Comparison of ENCODE assay signal across 10 mouse cellular contexts in the genomic region with DNA sequence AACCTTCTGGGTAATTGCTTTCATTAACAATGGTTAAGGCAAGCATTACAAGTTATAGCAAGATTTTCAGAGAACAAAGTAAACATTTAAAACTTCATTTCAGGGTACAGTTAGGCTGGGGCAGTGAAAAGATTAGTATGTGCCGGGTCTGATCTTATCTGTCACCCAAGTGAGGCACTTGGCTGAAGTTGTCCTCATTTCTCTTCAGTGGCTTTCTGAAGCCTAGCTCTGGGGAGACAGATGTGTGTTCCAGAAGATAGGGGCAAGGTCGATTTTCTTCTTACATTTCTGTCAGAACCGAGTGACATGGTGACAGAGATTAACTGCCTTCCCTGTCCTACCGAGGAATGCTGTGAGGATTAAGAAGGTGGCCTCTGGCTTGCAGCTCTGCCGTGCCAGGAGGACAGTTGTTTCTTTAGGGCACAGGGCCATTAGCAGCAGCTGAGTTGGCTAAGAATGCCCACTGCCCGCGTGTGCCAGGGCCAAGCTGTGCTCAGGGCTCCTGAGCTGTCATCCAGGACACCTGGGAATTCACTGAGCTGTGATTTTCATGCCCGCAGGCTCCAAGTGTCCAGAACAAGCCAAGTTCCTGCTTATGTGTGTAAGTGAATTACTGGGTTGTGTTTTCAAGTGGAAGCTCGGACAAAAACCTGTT.
DNase-seq lines count a peak whose midpoint lies in the region; ATAC-seq and TF ChIP-seq lines count a peak whose summit lies in the region.
"Had no signal": no experiment of that assay in that cellular context is flagged by ENCODE, and none has a peak within 500 bp of the region (broad histone marks: within the 10 kb centered on the region; RNA-seq: fewer than 3 reads in every experiment).

No protein-coding gene starts in this region.

- H3K4me1 ChIP-seq in heart, adult 2 months (ENCODE audit: control insufficient read depth, insufficient read depth, low read length): peaks cover 10% of the 10 kb centered on the region
- peaks cover 27% of the 10 kb centered on the region for H3K4me1 ChIP-seq in heart, embryonic 12.5 days (replicated peaks)
- H3K4me1 ChIP-seq in forebrain, embryonic 16.5 days (replicated peaks; ENCODE audit: control insufficient read depth, insufficient read depth, low read length): peaks cover 17% of the 10 kb centered on the region
- H3K4me1 ChIP-seq in intestine, embryonic 15.5 days (replicated peaks): no peaks in the 10 kb centered on the region

- 56% methylated on average over 9 of the region's 9 CpGs for WGBS in heart, adult 2 months
- 40% methylated on average over 9 of the region's 9 CpGs for WGBS in heart, embryonic 12.5 days
- WGBS in forebrain, embryonic 16.5 days: 38% methylated on average over 9 of the region's 9 CpGs
- 64% methylated on average over 9 of the region's 9 CpGs for WGBS in intestine, embryonic 15.5 days

- TF ChIP-seq CTCF in heart, adult 2 months (IDR thresholded peaks at IDR 0.05): no peak

- intact Hi-C loops in heart, adult 2 months (cut with DNase I): loop anchor here (5.0 kb wide), 1 partner anchor 132 kb away; a partner anchor contains a TSS

- TF ChIP-seq EP300 in heart, adult 2 months (IDR thresholded peaks at IDR 0.05; ENCODE audit: insufficient read depth, low read depth, low read length): 0 out of 2 replicates have a peak, but pooled peaks have one; percentile 41

- no peak overlapping the region for H3K4me3 ChIP-seq in heart, adult 2 months
- no peak overlapping the region for H3K4me3 ChIP-seq in heart, embryonic 12.5 days
- no peak overlapping the region for H3K4me3 ChIP-seq in forebrain, embryonic 16.5 days (replicated peaks; ENCODE audit: low read length)
- no peak overlapping the region for H3K4me3 ChIP-seq in intestine, embryonic 15.5 days (replicated peaks)

- no peaks in the 10 kb centered on the region for H3K9me3 ChIP-seq in heart, embryonic 12.5 days (replicated peaks)
- H3K9me3 ChIP-seq in forebrain, embryonic 16.5 days (ENCODE audit: control insufficient read depth, low read length): no peaks in the 10 kb centered on the region
- no peaks in the 10 kb centered on the region for H3K9me3 ChIP-seq in intestine, embryonic 15.5 days

- ATAC-seq in heart, embryonic 12.5 days (ENCODE audit: insufficient number of reproducible peaks, low FRiP score): no peak
- ATAC-seq in forebrain, embryonic 16.5 days: peak; percentile 74
- ATAC-seq in intestine, embryonic 15.5 days: no peak

- TF ChIP-seq POLR2A in heart, adult 2 months (IDR thresholded peaks at IDR 0.05; ENCODE audit: insufficient read depth, low read depth, low read length): no peak

- H3K4me2 ChIP-seq in heart, embryonic 12.5 days: no peak overlapping the region
- H3K4me2 ChIP-seq in forebrain, embryonic 16.5 days (ENCODE audit: low read length): no peak overlapping the region
- no peak overlapping the region for H3K4me2 ChIP-seq in intestine, embryonic 15.5 days (replicated peaks)

- no peaks in the 10 kb centered on the region for H3K36me3 ChIP-seq in heart, adult 2 months (ENCODE audit: control insufficient read depth, insufficient read depth, low read length)
- no peaks in the 10 kb centered on the region for H3K36me3 ChIP-seq in heart, embryonic 12.5 days
- H3K36me3 ChIP-seq in forebrain, embryonic 16.5 days (ENCODE audit: control insufficient read depth, insufficient read depth): no peaks in the 10 kb centered on the region
- H3K36me3 ChIP-seq in intestine, embryonic 15.5 days: no peaks in the 10 kb centered on the region

- H3K27ac ChIP-seq in heart, adult 2 months: peak overlapping the region; percentile 43
- no peak overlapping the region for H3K27ac ChIP-seq in heart, embryonic 12.5 days (ENCODE audit: poor library complexity, severe bottlenecking)
- H3K27ac ChIP-seq in forebrain, embryonic 16.5 days (ENCODE audit: low read length): no peak overlapping the region
- no peak overlapping the region for H3K27ac ChIP-seq in intestine, embryonic 15.5 days

- DNase-seq in heart, adult 2 months: peak; percentile 49 to 69
- peak; percentile 70 for DNase-seq in adrenal gland, postnatal 14 days
- DNase-seq in kidney, adult 9 months: peak; percentile 66
- no peak for DNase-seq in frontal cortex, postnatal 25 days (ENCODE audit: low spot score in 2 of 2)
- no peak for DNase-seq in ovary, adult 18-20 months (ENCODE audit: low spot score)
- DNase-seq: lung, adult 18-20 months had no signal

- H3K9ac ChIP-seq in heart, adult 2 months (ENCODE audit: low read depth, low read length): no peak overlapping the region
- no peak overlapping the region for H3K9ac ChIP-seq in heart, embryonic 12.5 days
- no peak overlapping the region for H3K9ac ChIP-seq in forebrain, embryonic 16.5 days (replicated peaks; ENCODE audit: low read depth, low read length)
- no peak overlapping the region for H3K9ac ChIP-seq in intestine, embryonic 15.5 days

- H3K27me3 ChIP-seq in heart, adult 2 months (ENCODE audit: control insufficient read depth, insufficient read depth, low read length): no peaks in the 10 kb centered on the region
- no peaks in the 10 kb centered on the region for H3K27me3 ChIP-seq in heart, embryonic 12.5 days (replicated peaks)
- no peaks in the 10 kb centered on the region for H3K27me3 ChIP-seq in forebrain, embryonic 16.5 days (replicated peaks; ENCODE audit: control insufficient read depth, insufficient read depth, low read length)
- no peaks in the 10 kb centered on the region for H3K27me3 ChIP-seq in intestine, embryonic 15.5 days (replicated peaks)
- H3K27me3 ChIP-seq: CH12.LX had no signal

- H3K79me2 ChIP-seq in heart, adult 2 months (replicated peaks; ENCODE audit: control insufficient read depth, insufficient read depth, low read length): no peaks in the 10 kb centered on the region

Comparison
In these comparisons a context has a peak if more than half of its experiments do, and no peak if none do; other contexts are left out.
1. DNase-seq: peak in heart, adult 2 months (2 of 2), adrenal gland, postnatal 14 days (single experiment) and kidney, adult 9 months (single experiment); none in frontal cortex, postnatal 25 days (0 of 2) and ovary, adult 18-20 months (single experiment).